Mouse (Mus musculus) testis, adult 2 months (tissue): ENCODE results near the gene Cldnd1.

Experiments used
- CTCF ChIP-seq: fragments of 200-500 bp; IDR thresholded peaks from 2 replicates; pipeline ENCODE4 v1.5.1; 2012; ENCODE audit warnings: low read depth, mild to moderate bottlenecking, inconsistent platforms, low read length, moderate library complexity; ENCODE audit not compliant: control insufficient read depth, insufficient read depth, insufficient replicate concordance
- POLR2A ChIP-seq: fragments of 200-500 bp; IDR thresholded peaks from 2 replicates; pipeline ENCODE4 v1.6.1; 2012; ENCODE audit warnings: low read depth, mild to moderate bottlenecking, inconsistent platforms, low read length, moderate library complexity; ENCODE audit not compliant: control insufficient read depth

- TF ChIP-seq POLR2A, result no peak
- no peak for TF ChIP-seq CTCF
Measured at GRCm38 (mm10) chr16:58708601-58709475, 18.9 kb upstream of the Cldnd1 start.
